Mouse (Mus musculus): ENCODE data around the gene Cnot3.

DNA sequence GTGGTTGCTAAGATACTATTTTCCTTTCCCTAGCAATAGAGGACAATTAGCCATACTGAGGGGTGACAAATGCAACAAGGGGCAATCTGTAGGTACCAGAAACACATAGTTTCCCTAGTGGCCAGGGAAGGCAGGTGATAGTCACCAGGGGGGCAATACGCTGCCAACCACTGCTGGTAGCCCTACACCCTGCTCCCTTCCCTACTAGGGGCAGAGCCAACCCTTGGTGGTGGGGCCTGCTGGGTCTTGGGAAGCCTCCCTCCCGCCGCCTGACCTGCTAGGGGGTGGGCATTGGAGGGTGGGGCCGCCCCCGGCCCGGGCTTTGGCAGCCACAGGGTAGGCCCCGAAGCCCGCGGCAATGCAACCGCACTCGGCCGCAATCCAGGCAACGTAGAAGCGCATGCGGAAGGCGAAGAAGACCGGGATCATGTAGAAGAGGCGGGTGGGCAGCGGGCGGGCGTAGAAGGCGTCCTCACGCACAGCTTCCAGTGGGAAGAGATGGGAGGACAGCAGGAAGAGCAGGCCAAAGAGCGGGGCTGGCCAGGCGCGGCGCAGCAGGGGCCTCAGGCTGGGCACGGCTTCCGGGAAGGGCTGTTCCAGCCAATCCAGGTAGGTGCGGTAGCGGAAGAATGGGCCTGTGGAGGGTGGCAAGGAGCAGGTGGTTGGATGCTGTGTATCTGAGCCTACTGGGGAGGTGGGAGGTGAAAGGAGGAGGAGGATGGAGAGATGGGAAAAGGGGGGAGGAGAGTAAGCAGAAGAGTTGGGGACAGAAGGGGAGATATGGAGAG lies 40.5 kb downstream of the Cnot3 start:
- TF ChIP-seq TAL1 (IDR thresholded peaks at IDR 0.05; ENCODE audit: low read length) (no peak), GATA1 (IDR thresholded peaks at IDR 0.05; ENCODE audit: low read length) (no peak)

All from erythroblast, embryonic 14.5 days (primary cell).